Mouse (Mus musculus) E14TG2a.4 (cell line): ENCODE data around the gene Tmem205.

ENCODE experiments used
- H3K27me3 ChIP-seq: 2 replicates; pipeline ENCODE4 v1.6.1; 2014; ENCODE audit warnings: low read length, control low read depth; ENCODE audit not compliant: insufficient read depth
- H3K36me3 ChIP-seq: 2 replicates; pipeline ENCODE4 v1.6.1; 2014; ENCODE audit warnings: low read length, control low read depth; ENCODE audit not compliant: insufficient read depth
- H3K4me1 ChIP-seq: replicated peaks from 2 replicates; pipeline ENCODE4 v1.6.1; 2014; ENCODE audit warnings: low read depth, low read length, control low read depth
- H3K4me3 ChIP-seq: replicated peaks from 2 replicates; pipeline ENCODE4 v1.5.1; 2014; ENCODE audit warnings: mild to moderate bottlenecking, low read length
- H3K9me3 ChIP-seq: 2 replicates; pipeline ENCODE4 v1.6.1; 2014; ENCODE audit warnings: low read length, control low read depth
- CTCF ChIP-seq: conservative IDR thresholded peaks from 2 replicates; pipeline ENCODE4 v1.5.1; 2014; ENCODE audit warnings: low read length
- NANOG ChIP-seq: IDR thresholded peaks from 2 replicates; pipeline ENCODE4 v1.6.1; 2014; ENCODE audit warnings: borderline replicate concordance, low read length, mixed read lengths
- POU5F1 ChIP-seq: IDR thresholded peaks from 2 replicates; pipeline ENCODE4 v1.6.1; 2014; ENCODE audit warnings: low read length, borderline replicate concordance

Tmem205 gene

GRCm38 (mm10) chr9:21926784-21927183 is 572 bp downstream of the Tmem205 start:
- no peaks in the 10 kb centered on the region for H3K9me3 ChIP-seq
- H3K27me3 ChIP-seq, result no peaks in the 10 kb centered on the region
- TF ChIP-seq NANOG, result no peak
- peaks cover 58% of the 10 kb centered on the region for H3K4me1 ChIP-seq
- peaks cover 41% of the 10 kb centered on the region for H3K36me3 ChIP-seq
- peak overlapping the region; percentile 87 for H3K4me3 ChIP-seq

GRCm38 (mm10) chr9:21926155-21926554 is 1.2 kb downstream of the Tmem205 start:
- Histone ChIP-seq H3K36me3 (peaks cover 47% of the 10 kb centered on the region), H3K27me3 (no peaks in the 10 kb centered on the region), H3K9me3 (no peaks in the 10 kb centered on the region), H3K4me1 (peaks cover 53% of the 10 kb centered on the region), H3K4me3 (peak overlapping the region; percentile 87)
- TF ChIP-seq NANOG (no peak), CTCF (no peak), POU5F1 (no peak)

GRCm38 (mm10) chr9:21925506-21925905 is 1.9 kb downstream of the Tmem205 start:
- Histone ChIP-seq H3K9me3 (no peaks in the 10 kb centered on the region), H3K4me3 (no peak overlapping the region), H3K4me1 (peaks cover 60% of the 10 kb centered on the region), H3K27me3 (no peaks in the 10 kb centered on the region), H3K36me3 (peaks cover 47% of the 10 kb centered on the region)
- no peak for TF ChIP-seq NANOG

- Histone ChIP-seq H3K4me3 (no peak overlapping the region), H3K36me3 (peaks cover 47% of the 10 kb centered on the region), H3K9me3 (no peaks in the 10 kb centered on the region), H3K4me1 (peaks cover 60% of the 10 kb centered on the region), H3K27me3 (no peaks in the 10 kb centered on the region)
- TF ChIP-seq CTCF, result no peak
- no peak for TF ChIP-seq POU5F1
Observed at GRCm38 (mm10) chr9:21925034-21925433, 2.3 kb downstream of the Tmem205 start.

- no peaks in the 10 kb centered on the region for H3K9me3 ChIP-seq
- peaks cover 55% of the 10 kb centered on the region for H3K4me1 ChIP-seq
- H3K27me3 ChIP-seq, result no peaks in the 10 kb centered on the region
- H3K36me3 ChIP-seq, result peaks cover 47% of the 10 kb centered on the region
- TF ChIP-seq NANOG (no peak), CTCF (no peak), POU5F1 (no peak)
- H3K4me3 ChIP-seq, result peak overlapping the region; percentile 33; the same call in 1 of the 2 replicates
Observed at GRCm38 (mm10) chr9:21924099-21924493, 3.3 kb downstream of the Tmem205 start.

- H3K4me3 ChIP-seq, result no peak overlapping the region
- H3K4me1 ChIP-seq, result peaks cover 58% of the 10 kb centered on the region
- TF ChIP-seq NANOG (no peak), CTCF (no peak), POU5F1 (no peak)
- H3K27me3 ChIP-seq, result no peaks in the 10 kb centered on the region
- H3K36me3 ChIP-seq, result peaks cover 47% of the 10 kb centered on the region
- no peaks in the 10 kb centered on the region for H3K9me3 ChIP-seq
Observed at GRCm38 (mm10) chr9:21923490-21924098, 3.8 kb downstream of the Tmem205 start.

GRCm38 (mm10) chr9:21923036-21923435 is 4.3 kb downstream of the Tmem205 start:
- Histone ChIP-seq H3K9me3 (no peaks in the 10 kb centered on the region), H3K4me3 (no peak overlapping the region), H3K27me3 (no peaks in the 10 kb centered on the region), H3K4me1 (peaks cover 59% of the 10 kb centered on the region), H3K36me3 (peaks cover 47% of the 10 kb centered on the region)
- TF ChIP-seq POU5F1 (no peak), NANOG (no peak), CTCF (no peak)

- TF ChIP-seq POU5F1 (no peak), CTCF (no peak), NANOG (no peak)
- Histone ChIP-seq H3K9me3 (no peaks in the 10 kb centered on the region), H3K36me3 (peaks cover 30% of the 10 kb centered on the region), H3K27me3 (peaks cover 24% of the 10 kb centered on the region), H3K4me1 (peaks cover 49% of the 10 kb centered on the region), H3K4me3 (peak overlapping the region; percentile 46)
Observed at GRCm38 (mm10) chr9:21918692-21919384, 8.5 kb downstream of the Tmem205 start.
